Mouse (Mus musculus): ENCODE data around the gene Dusp14. TPM values are rescaled to one million over a fixed set of nuclear protein-coding genes. Genes with fewer than 3 reads are reported as not detected.
A peak's percentile ranks its signal among the peaks of the same experiment; 100 is the strongest.

The Dusp14 gene
- polyA plus RNA-seq, 2 experiments: 15.3 to 21.9 TPM

- 97% methylated on average over 5 of the region's 5 CpGs for WGBS
- H3K4me1 ChIP-seq (ENCODE audit: control insufficient read depth, insufficient read depth, low read length): 0 out of 2 replicates have a peak, but pooled peaks cover 2% of the 10 kb centered on the region
- DNase-seq (ENCODE audit: low spot score) (no peak), ATAC-seq (ENCODE audit: low FRiP score, low read depth) (no peak)
- peaks cover 57% of the 10 kb centered on the region for H3K36me3 ChIP-seq (ENCODE audit: control insufficient read depth, insufficient read depth, low read length)
- no peak overlapping the region for H3K9ac ChIP-seq (ENCODE audit: low read depth, low read length, severe bottlenecking)
- no peak overlapping the region for H3K4me2 ChIP-seq (replicated peaks; ENCODE audit: low read depth, low read length, severe bottlenecking)
- H3K9me3 ChIP-seq (ENCODE audit: control insufficient read depth, low read length): no peaks in the 10 kb centered on the region
- H3K4me3 ChIP-seq (replicated peaks; ENCODE audit: low read length): no peak overlapping the region
- TF ChIP-seq POLR2A (IDR thresholded peaks at IDR 0.05; ENCODE audit: borderline replicate concordance, extremely low read depth, insufficient read depth, insufficient read length): no peak
- H3K27ac ChIP-seq (replicated peaks; ENCODE audit: low read depth, low read length): no peak overlapping the region
- H3K27me3 ChIP-seq (ENCODE audit: control insufficient read depth, insufficient read depth, low read length): no peaks in the 10 kb centered on the region
Observed at GRCm38 (mm10) chr11:84081901-84082300, 12.8 kb upstream of the Dusp14 start.

GRCm38 (mm10) chr11:84080327-84080726 is 11.3 kb upstream of the Dusp14 start:
- Histone ChIP-seq H3K4me1 (ENCODE audit: control insufficient read depth, insufficient read depth, low read length) (0 out of 2 replicates have a peak, but pooled peaks cover 2% of the 10 kb centered on the region), H3K27me3 (ENCODE audit: control insufficient read depth, insufficient read depth, low read length) (no peaks in the 10 kb centered on the region), H3K36me3 (ENCODE audit: control insufficient read depth, insufficient read depth, low read length) (peaks cover 47% of the 10 kb centered on the region), H3K27ac (replicated peaks; ENCODE audit: low read depth, low read length) (no peak overlapping the region), H3K9ac (ENCODE audit: low read depth, low read length, severe bottlenecking) (no peak overlapping the region), H3K9me3 (ENCODE audit: control insufficient read depth, low read length) (no peaks in the 10 kb centered on the region), H3K4me3 (replicated peaks; ENCODE audit: low read length) (no peak overlapping the region), H3K4me2 (replicated peaks; ENCODE audit: low read depth, low read length, severe bottlenecking) (no peak overlapping the region)
- ATAC-seq (ENCODE audit: low FRiP score, low read depth) (no peak), DNase-seq (ENCODE audit: low spot score) (no peak)
- TF ChIP-seq POLR2A (IDR thresholded peaks at IDR 0.05; ENCODE audit: borderline replicate concordance, extremely low read depth, insufficient read depth, insufficient read length): no peak
- 87% methylated on average over 3 of the region's 3 CpGs for WGBS

GRCm38 (mm10) chr11:84079887-84080286 is 10.8 kb upstream of the Dusp14 start:
- TF ChIP-seq POLR2A (IDR thresholded peaks at IDR 0.05; ENCODE audit: borderline replicate concordance, extremely low read depth, insufficient read depth, insufficient read length): no peak
- peaks cover 46% of the 10 kb centered on the region for H3K36me3 ChIP-seq (ENCODE audit: control insufficient read depth, insufficient read depth, low read length)
- H3K27ac ChIP-seq (replicated peaks; ENCODE audit: low read depth, low read length): no peak overlapping the region
- H3K4me2 ChIP-seq (replicated peaks; ENCODE audit: low read depth, low read length, severe bottlenecking): no peak overlapping the region
- H3K27me3 ChIP-seq (ENCODE audit: control insufficient read depth, insufficient read depth, low read length): no peaks in the 10 kb centered on the region
- H3K4me3 ChIP-seq (replicated peaks; ENCODE audit: low read length): no peak overlapping the region
- H3K9me3 ChIP-seq (ENCODE audit: control insufficient read depth, low read length): no peaks in the 10 kb centered on the region
- H3K4me1 ChIP-seq (ENCODE audit: control insufficient read depth, insufficient read depth, low read length): 0 out of 2 replicates have a peak, but pooled peaks cover 2% of the 10 kb centered on the region
- ATAC-seq (ENCODE audit: low FRiP score, low read depth) (no peak), DNase-seq (ENCODE audit: low spot score) (no peak)
- WGBS: 72% methylated on average over 4 of the region's 4 CpGs
- H3K9ac ChIP-seq (ENCODE audit: low read depth, low read length, severe bottlenecking): no peak overlapping the region

GRCm38 (mm10) chr11:84079361-84079760 is 10.3 kb upstream of the Dusp14 start:
- Histone ChIP-seq H3K27ac (replicated peaks; ENCODE audit: low read depth, low read length) (no peak overlapping the region), H3K4me3 (replicated peaks; ENCODE audit: low read length) (no peak overlapping the region), H3K4me1 (ENCODE audit: control insufficient read depth, insufficient read depth, low read length) (0 out of 2 replicates have a peak, but pooled peaks cover 2% of the 10 kb centered on the region), H3K9ac (ENCODE audit: low read depth, low read length, severe bottlenecking) (no peak overlapping the region), H3K27me3 (ENCODE audit: control insufficient read depth, insufficient read depth, low read length) (no peaks in the 10 kb centered on the region), H3K36me3 (ENCODE audit: control insufficient read depth, insufficient read depth, low read length) (peaks cover 45% of the 10 kb centered on the region), H3K9me3 (ENCODE audit: control insufficient read depth, low read length) (no peaks in the 10 kb centered on the region), H3K4me2 (replicated peaks; ENCODE audit: low read depth, low read length, severe bottlenecking) (no peak overlapping the region)
- WGBS: 93% methylated on average over 11 of the region's 11 CpGs
- DNase-seq (ENCODE audit: low spot score): no peak
- ATAC-seq (ENCODE audit: low FRiP score, low read depth): no peak
- no peak for TF ChIP-seq POLR2A (IDR thresholded peaks at IDR 0.05; ENCODE audit: borderline replicate concordance, extremely low read depth, insufficient read depth, insufficient read length)

DNA sequence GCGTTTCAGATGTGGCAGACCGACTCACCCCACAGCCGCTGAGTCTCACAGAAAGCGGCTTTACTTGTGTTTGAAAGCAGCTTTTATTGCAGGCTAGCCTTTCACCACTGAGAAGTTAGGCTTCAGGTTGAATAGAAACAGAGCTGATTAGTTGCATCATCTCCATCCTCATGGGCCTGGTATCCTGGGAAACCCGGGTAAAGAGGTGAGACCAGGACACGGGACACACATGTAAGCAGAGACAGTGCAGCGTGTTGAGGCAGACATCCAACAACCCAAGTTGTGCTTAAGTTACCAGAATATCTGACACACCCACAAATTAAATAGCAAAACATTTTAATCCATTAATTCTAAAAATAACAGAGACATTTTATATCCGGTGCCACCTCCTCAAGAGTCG is 9.5 kb upstream of the Dusp14 start:
- ATAC-seq (ENCODE audit: low FRiP score, low read depth) (no peak), DNase-seq (ENCODE audit: low spot score) (no peak)
- TF ChIP-seq POLR2A (IDR thresholded peaks at IDR 0.05; ENCODE audit: borderline replicate concordance, extremely low read depth, insufficient read depth, insufficient read length): no peak
- H3K9ac ChIP-seq (ENCODE audit: low read depth, low read length, severe bottlenecking): no peak overlapping the region
- H3K27ac ChIP-seq (replicated peaks; ENCODE audit: low read depth, low read length): no peak overlapping the region
- H3K27me3 ChIP-seq (ENCODE audit: control insufficient read depth, insufficient read depth, low read length): no peaks in the 10 kb centered on the region
- 0 out of 2 replicates have a peak, but pooled peaks cover 4% of the 10 kb centered on the region for H3K4me1 ChIP-seq (ENCODE audit: control insufficient read depth, insufficient read depth, low read length)
- peaks cover 38% of the 10 kb centered on the region for H3K36me3 ChIP-seq (ENCODE audit: control insufficient read depth, insufficient read depth, low read length)
- WGBS: 88% methylated on average over 9 of the region's 9 CpGs
- no peak overlapping the region for H3K4me2 ChIP-seq (replicated peaks; ENCODE audit: low read depth, low read length, severe bottlenecking)
- H3K4me3 ChIP-seq (replicated peaks; ENCODE audit: low read length): no peak overlapping the region
- H3K9me3 ChIP-seq (ENCODE audit: control insufficient read depth, low read length): no peaks in the 10 kb centered on the region

- Histone ChIP-seq H3K4me2 (replicated peaks; ENCODE audit: low read depth, low read length, severe bottlenecking) (no peak overlapping the region), H3K4me1 (ENCODE audit: control insufficient read depth, insufficient read depth, low read length) (peaks cover 14% of the 10 kb centered on the region; the same call in 1 of the 2 replicates), H3K36me3 (ENCODE audit: control insufficient read depth, insufficient read depth, low read length) (peaks cover 24% of the 10 kb centered on the region), H3K9me3 (ENCODE audit: control insufficient read depth, low read length) (no peaks in the 10 kb centered on the region), H3K9ac (ENCODE audit: low read depth, low read length, severe bottlenecking) (no peak overlapping the region), H3K27ac (replicated peaks; ENCODE audit: low read depth, low read length) (no peak overlapping the region), H3K4me3 (replicated peaks; ENCODE audit: low read length) (no peak overlapping the region), H3K27me3 (ENCODE audit: control insufficient read depth, insufficient read depth, low read length) (no peaks in the 10 kb centered on the region)
- peak; percentile 39; the same call in 1 of the 2 replicates for ATAC-seq (ENCODE audit: low FRiP score, low read depth)
- no peak for TF ChIP-seq POLR2A (IDR thresholded peaks at IDR 0.05; ENCODE audit: borderline replicate concordance, extremely low read depth, insufficient read depth, insufficient read length)
- 83% methylated on average over 2 of the region's 2 CpGs for WGBS
- no peak for DNase-seq (ENCODE audit: low spot score)
Observed at GRCm38 (mm10) chr11:84077008-84077407, 7.9 kb upstream of the Dusp14 start.
